Mouse (Mus musculus): ENCODE measurements at regions not wholly inside any gene's neighbourhood (a gene's known extent, or its start where the extent isn't known, plus 50 kb on each side); places are given as distances from the start of the nearest gene placed in this dataset.

DNA sequence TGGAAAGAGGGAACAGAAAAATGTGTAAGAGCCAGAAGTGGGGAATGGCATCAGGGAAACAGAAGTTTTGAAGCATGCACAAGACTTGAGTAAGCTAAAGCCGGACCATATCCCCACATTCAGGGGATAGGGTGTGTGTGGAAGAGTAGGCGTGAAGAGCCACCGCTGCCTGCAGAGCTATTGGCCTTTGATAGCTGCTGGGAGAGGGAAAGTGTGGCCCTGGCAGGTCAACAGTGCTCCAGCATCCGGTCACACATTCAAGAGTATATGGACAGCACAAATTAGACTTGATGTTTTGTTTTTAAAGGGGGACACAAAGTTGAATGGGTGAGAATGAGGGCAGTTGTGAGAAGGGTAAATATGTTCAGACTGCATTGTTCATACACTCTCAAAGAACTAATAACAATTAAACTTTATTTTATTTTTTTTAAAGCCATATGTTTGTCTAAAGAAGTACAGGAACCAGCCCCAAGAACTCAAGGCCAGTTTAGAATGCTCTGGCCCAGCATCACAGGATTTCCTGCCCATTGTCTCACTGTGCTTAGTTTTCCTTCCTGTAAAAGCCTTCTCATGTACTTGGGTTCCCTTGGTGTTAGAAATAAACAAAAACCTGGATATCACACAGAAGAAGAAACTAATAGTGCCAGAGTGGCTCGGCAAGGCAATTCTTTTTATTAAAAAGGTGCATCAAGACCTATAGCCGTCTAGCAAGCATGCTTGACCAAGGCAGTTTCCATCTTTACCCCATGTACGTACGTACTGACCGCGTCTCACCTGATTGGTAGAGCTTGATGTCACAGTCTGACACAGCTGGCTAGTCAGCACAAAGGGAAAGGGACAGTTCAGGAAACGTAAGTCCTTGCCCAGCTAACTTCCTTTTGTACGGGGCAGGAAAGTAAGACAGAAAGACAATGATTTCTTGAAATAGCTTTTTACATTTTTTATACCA lies 144.6 kb upstream of the Rbbp6 start:
- TF ChIP-seq SMC3 (IDR thresholded peaks at IDR 0.05; ENCODE audit: low read depth, low read length) (no peak), RAD21 (IDR thresholded peaks at IDR 0.05; ENCODE audit: low read depth, low read length) (no peak), CHD2 (IDR thresholded peaks at IDR 0.05; ENCODE audit: low read length) (no peak)
- no peaks in the 10 kb centered on the region for H3K79me2 ChIP-seq (ENCODE audit: control insufficient read depth, insufficient read depth, low read length, poor library complexity)
- H3K27ac ChIP-seq (ENCODE audit: control insufficient read depth, low read depth, low read length): no peak overlapping the region
- H3K9ac ChIP-seq (ENCODE audit: control insufficient read depth, low read depth, low read length, poor library complexity, severe bottlenecking): no peak overlapping the region
- H3K4me3 ChIP-seq (ENCODE audit: control insufficient read depth in 1 of 2, insufficient read depth in 1 of 2, low read depth in 2 of 2, low read length in 2 of 2): no peak overlapping the region
- no peak for DNase-seq (ENCODE audit: low read depth, low spot score)
- H3K9me3 ChIP-seq (replicated peaks; ENCODE audit: insufficient read depth, low read length): no peaks in the 10 kb centered on the region
- H3K27me3 ChIP-seq (ENCODE audit: control insufficient read depth in 1 of 2, insufficient read depth in 2 of 2, low read length in 2 of 2): no peaks in the 10 kb centered on the region
- H3K4me1 ChIP-seq (ENCODE audit: control insufficient read depth in 1 of 2, insufficient read depth in 2 of 2, low read length in 2 of 2): no peaks in the 10 kb centered on the region
- H3K36me3 ChIP-seq (ENCODE audit: control insufficient read depth in 1 of 2, insufficient read depth in 2 of 2, low read length in 2 of 2): no peaks in the 10 kb centered on the region

DNA sequence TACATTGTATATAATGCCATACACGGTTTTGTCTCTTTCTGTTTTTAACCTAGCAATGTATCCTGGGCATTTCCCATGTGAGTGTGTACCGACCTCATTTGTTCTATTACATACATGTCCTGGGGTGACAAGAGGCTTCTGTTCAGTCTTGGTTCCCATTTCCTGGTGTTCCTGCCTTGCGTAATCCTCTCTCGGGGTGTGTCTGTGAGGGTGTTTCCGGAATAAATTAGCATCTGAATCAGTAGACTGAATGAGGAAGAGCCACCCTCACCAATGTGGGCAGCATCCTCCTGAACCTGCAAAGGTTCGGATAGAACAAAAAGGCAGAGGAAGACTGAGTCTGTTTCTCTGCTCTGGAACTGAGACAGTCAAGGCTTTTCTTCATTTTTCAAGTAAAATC lies 142.1 kb upstream of the Rbbp6 start:
- Histone ChIP-seq H3K4me1 (ENCODE audit: control insufficient read depth in 1 of 2, insufficient read depth in 2 of 2, low read length in 2 of 2) (no peaks in the 10 kb centered on the region), H3K4me3 (ENCODE audit: control insufficient read depth in 1 of 2, insufficient read depth in 1 of 2, low read depth in 2 of 2, low read length in 2 of 2) (no peak overlapping the region), H3K36me3 (ENCODE audit: control insufficient read depth in 1 of 2, insufficient read depth in 2 of 2, low read length in 2 of 2) (no peaks in the 10 kb centered on the region), H3K9ac (ENCODE audit: control insufficient read depth, low read depth, low read length, poor library complexity, severe bottlenecking) (no peak overlapping the region), H3K9me3 (replicated peaks; ENCODE audit: insufficient read depth, low read length) (no peaks in the 10 kb centered on the region), H3K79me2 (ENCODE audit: control insufficient read depth, insufficient read depth, low read length, poor library complexity) (no peaks in the 10 kb centered on the region), H3K27ac (ENCODE audit: control insufficient read depth, low read depth, low read length) (no peak overlapping the region), H3K27me3 (ENCODE audit: control insufficient read depth in 1 of 2, insufficient read depth in 2 of 2, low read length in 2 of 2) (no peaks in the 10 kb centered on the region)
- TF ChIP-seq E2F4 (IDR thresholded peaks at IDR 0.05; ENCODE audit: borderline replicate concordance, low read depth, low read length): no peak
- TF ChIP-seq CTCF (IDR thresholded peaks at IDR 0.05 in 2 of 3, conservative IDR thresholded peaks at IDR 0.05 in 1 of 3; ENCODE audit: control insufficient read depth in 1 of 3, insufficient read depth in 1 of 3, low read depth in 2 of 3, low read length in 3 of 3, poor library complexity in 1 of 3, severe bottlenecking in 1 of 3): no peak
- no peak for TF ChIP-seq NELFE (IDR thresholded peaks at IDR 0.05; ENCODE audit: low read depth, low read length)
- TF ChIP-seq MEF2A (IDR thresholded peaks at IDR 0.05; ENCODE audit: extremely low read depth, insufficient replicate concordance, low read depth, low read length, poor library complexity, severe bottlenecking): no peak
- DNase-seq (ENCODE audit: low read depth, low spot score): no peak

DNA sequence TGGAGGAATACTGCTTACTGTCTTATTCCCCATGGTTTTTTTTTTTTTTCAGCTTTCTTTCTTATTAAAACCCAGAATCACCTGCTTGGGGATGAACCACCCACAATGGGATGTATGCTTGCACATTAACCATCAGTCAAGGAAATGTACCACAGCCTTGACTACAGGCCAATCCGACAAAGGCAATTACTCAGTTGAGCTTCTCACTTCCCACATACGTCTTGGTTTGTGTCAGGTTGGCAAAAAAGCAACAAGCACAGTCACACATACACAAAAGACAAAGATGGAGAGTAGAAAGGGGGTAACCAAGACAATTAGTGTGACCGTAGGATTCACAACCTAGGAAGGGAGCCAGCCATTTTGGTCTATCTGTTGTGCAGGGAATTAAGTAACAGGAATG lies 126.4 kb upstream of the Rbbp6 start:
- Histone ChIP-seq H3K9ac (ENCODE audit: control insufficient read depth, low read depth, low read length, poor library complexity, severe bottlenecking) (no peak overlapping the region), H3K27me3 (ENCODE audit: control insufficient read depth in 1 of 2, insufficient read depth in 2 of 2, low read length in 2 of 2) (no peaks in the 10 kb centered on the region), H3K79me2 (ENCODE audit: control insufficient read depth, insufficient read depth, low read length, poor library complexity) (no peaks in the 10 kb centered on the region), H3K9me3 (replicated peaks; ENCODE audit: insufficient read depth, low read length) (no peaks in the 10 kb centered on the region), H3K4me3 (ENCODE audit: control insufficient read depth in 1 of 2, insufficient read depth in 1 of 2, low read depth in 2 of 2, low read length in 2 of 2) (no peak overlapping the region), H3K4me1 (ENCODE audit: control insufficient read depth in 1 of 2, insufficient read depth in 2 of 2, low read length in 2 of 2) (no peaks in the 10 kb centered on the region), H3K27ac (ENCODE audit: control insufficient read depth, low read depth, low read length) (no peak overlapping the region), H3K36me3 (ENCODE audit: control insufficient read depth in 1 of 2, insufficient read depth in 2 of 2, low read length in 2 of 2) (no peaks in the 10 kb centered on the region)
- no peak for DNase-seq (ENCODE audit: low read depth, low spot score)
- TF ChIP-seq KAT2A (conservative IDR thresholded peaks at IDR 0.05; ENCODE audit: low read depth, low read length): no peak
- TF ChIP-seq ZKSCAN1 (IDR thresholded peaks at IDR 0.05; ENCODE audit: low read depth, low read length): no peak
- no peak for TF ChIP-seq HCFC1 (IDR thresholded peaks at IDR 0.05; ENCODE audit: low read depth, low read length)
- no peak for TF ChIP-seq ZMIZ1 (IDR thresholded peaks at IDR 0.05; ENCODE audit: low read depth, low read length)
- TF ChIP-seq E2F4 (IDR thresholded peaks at IDR 0.05; ENCODE audit: borderline replicate concordance, low read depth, low read length): no peak
- no peak for TF ChIP-seq ZNF384 (IDR thresholded peaks at IDR 0.05; ENCODE audit: low read depth, low read length)
- no peak for TF ChIP-seq MAFK (IDR thresholded peaks at IDR 0.05; ENCODE audit: borderline replicate concordance, low read depth, low read length)
- no peak for TF ChIP-seq SIN3A (IDR thresholded peaks at IDR 0.05; ENCODE audit: low read length)
- TF ChIP-seq TBP (IDR thresholded peaks at IDR 0.05; ENCODE audit: low read depth, low read length): no peak
- no peak for TF ChIP-seq RAD21 (IDR thresholded peaks at IDR 0.05; ENCODE audit: low read depth, low read length)
- TF ChIP-seq MEF2A (IDR thresholded peaks at IDR 0.05; ENCODE audit: extremely low read depth, insufficient replicate concordance, low read depth, low read length, poor library complexity, severe bottlenecking): no peak
- no peak for TF ChIP-seq MYC (IDR thresholded peaks at IDR 0.05; ENCODE audit: low read depth, low read length)
- TF ChIP-seq NELFE (IDR thresholded peaks at IDR 0.05; ENCODE audit: low read depth, low read length): no peak
- TF ChIP-seq POLR2A (IDR thresholded peaks at IDR 0.05; ENCODE audit: control insufficient read depth in 1 of 2, insufficient read depth in 1 of 2, low read depth in 1 of 2, low read length in 2 of 2, poor library complexity in 1 of 2): no peak
- no peak for TF ChIP-seq MAX (IDR thresholded peaks at IDR 0.05; ENCODE audit: low read length)
- TF ChIP-seq CHD2 (IDR thresholded peaks at IDR 0.05; ENCODE audit: low read length): no peak
- no peak for TF ChIP-seq CHD1 (IDR thresholded peaks at IDR 0.05; ENCODE audit: low read depth, low read length)
- TF ChIP-seq SMC3 (IDR thresholded peaks at IDR 0.05; ENCODE audit: low read depth, low read length): no peak
